Mouse (Mus musculus) myocyte (in vitro differentiated cells): Measurements from ENCODE around the gene Ythdf2.

Experiments used
- CEBPB ChIP-seq: IDR thresholded peaks from 2 replicates; pipeline ENCODE4 v1.6.1; 2011; ENCODE audit warnings: mild to moderate bottlenecking, moderate library complexity; ENCODE audit not compliant: poor library complexity, insufficient read depth, severe bottlenecking
- E2F4 ChIP-seq: IDR thresholded peaks from one replicate; pipeline ENCODE4 v1.6.1; 2011; ENCODE audit warnings: mild to moderate bottlenecking, control low read depth, moderate library complexity; ENCODE audit not compliant: insufficient read depth
- MAX ChIP-seq: IDR thresholded peaks from one replicate; pipeline ENCODE4 v1.6.1; 2011; ENCODE audit warnings: low read depth, mild to moderate bottlenecking, control low read depth
- MYOD1 ChIP-seq, 3 experiments: IDR thresholded peaks; one replicate each; pipeline ENCODE4 v1.6.1; 2011; ENCODE audit warnings: control low read depth in 2 of 3, low read depth in 2 of 3, mild to moderate bottlenecking in 2 of 3, moderate library complexity in 1 of 3; ENCODE audit not compliant: insufficient read length in 2 of 3, control insufficient read depth in 1 of 3
- MYOG ChIP-seq, 3 experiments: IDR thresholded peaks; one replicate each; pipeline ENCODE4 v1.6.1; 2011; ENCODE audit warnings: control low read depth in 2 of 3, low read depth in 2 of 3, mild to moderate bottlenecking in 2 of 3; ENCODE audit not compliant: insufficient read length in 2 of 3, control insufficient read depth in 1 of 3, insufficient read depth in 1 of 3
- POLR2A ChIP-seq: IDR thresholded peaks from one replicate; pipeline ENCODE4 v1.6.1; 2011; ENCODE audit warnings: low read depth, mild to moderate bottlenecking, control low read depth, moderate library complexity; ENCODE audit not compliant: insufficient read length
- POLR2AphosphoS2 ChIP-seq: IDR thresholded peaks from one replicate; pipeline ENCODE4 v1.6.1; 2011; ENCODE audit warnings: low read depth, control low read depth; ENCODE audit not compliant: insufficient read length
- REST ChIP-seq: IDR thresholded peaks from one replicate; pipeline ENCODE4 v1.6.1; 2011; ENCODE audit warnings: mild to moderate bottlenecking, control low read depth, moderate library complexity; ENCODE audit not compliant: insufficient read depth, insufficient read length
- TCF12 ChIP-seq: IDR thresholded peaks from one replicate; pipeline ENCODE4 v1.6.1; 2011; ENCODE audit warnings: mild to moderate bottlenecking, control low read depth; ENCODE audit not compliant: poor library complexity, insufficient read depth, severe bottlenecking
- TCF3 ChIP-seq: IDR thresholded peaks from one replicate; pipeline ENCODE4 v1.6.1; 2011; ENCODE audit warnings: low read depth, control low read depth; ENCODE audit not compliant: insufficient read length
- USF1 ChIP-seq: IDR thresholded peaks from one replicate; pipeline ENCODE4 v1.6.1; 2011; ENCODE audit warnings: low read depth, mild to moderate bottlenecking, control low read depth, moderate library complexity

- TF ChIP-seq USF1 (no peak), POLR2AphosphoS2 (no peak), TCF12 (no peak), POLR2A (no peak), MYOG (IDR thresholded peaks at IDR 0.05; ENCODE audit: control insufficient read depth in 1 of 3, insufficient read depth in 1 of 3, insufficient read length in 2 of 3, low read depth in 2 of 3) (no peak), E2F4 (no peak), REST (no peak), CEBPB (no peak), MAX (no peak), MYOD1 (IDR thresholded peaks at IDR 0.05; ENCODE audit: control insufficient read depth in 1 of 3, insufficient read length in 2 of 3, low read depth in 2 of 3) (no peak), TCF3 (no peak)
These were observed 13.3 kb downstream of the Ythdf2 start for GRCm38 (mm10) chr4:132198771-132199170.
